Mouse (Mus musculus): Measurements from ENCODE around the gene Nln.

DNA sequence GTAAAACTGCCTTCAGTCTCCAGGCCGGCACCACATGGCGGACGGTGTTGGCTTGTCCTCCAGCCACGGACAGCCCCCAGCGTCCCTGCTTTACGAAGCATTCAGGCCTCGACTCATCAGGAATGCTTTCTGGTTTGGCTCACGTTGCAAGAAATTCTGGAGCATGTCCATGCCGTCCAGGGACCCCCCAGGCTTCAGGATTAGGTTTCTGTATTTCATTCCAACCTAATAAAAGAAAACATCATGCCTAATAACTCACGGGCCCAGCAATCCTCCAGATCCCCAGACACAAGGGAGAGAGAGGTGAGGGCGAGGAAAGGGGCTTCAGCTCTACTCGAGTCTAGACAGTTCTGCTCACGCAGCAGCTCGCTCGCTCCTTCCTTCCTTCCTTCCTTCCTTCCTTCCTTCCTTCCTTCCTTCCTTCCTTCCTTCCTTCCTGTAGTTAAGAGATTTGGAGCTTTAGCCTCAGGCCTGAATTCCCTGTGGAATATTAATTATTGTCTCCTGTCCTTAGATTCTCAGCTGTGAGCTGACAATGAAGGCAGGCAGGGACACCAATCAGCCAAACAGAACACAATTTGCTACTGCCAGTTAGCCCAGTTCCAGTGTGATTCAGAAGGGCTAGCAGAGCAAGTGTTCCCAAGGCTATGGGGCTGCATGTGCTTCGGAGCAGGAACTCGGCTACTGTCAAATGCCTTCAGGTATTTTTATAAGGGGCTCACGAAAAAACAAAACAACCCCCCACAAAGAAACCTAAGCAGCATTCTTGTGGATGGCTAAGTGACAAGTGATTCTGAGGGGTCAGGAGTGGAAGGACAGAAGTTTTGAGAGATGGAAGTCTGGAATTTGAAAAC lies 84.3 kb downstream of the Nln start:
- TF ChIP-seq CTCF (conservative IDR thresholded peaks at IDR 0.05 in 1 of 2, IDR thresholded peaks at IDR 0.05 in 1 of 2; ENCODE audit: low read depth in 2 of 2, low read length in 2 of 2): no peak
- no peak for TF ChIP-seq ZKSCAN1 (IDR thresholded peaks at IDR 0.05; ENCODE audit: borderline replicate concordance, low read depth, low read length)
- TF ChIP-seq USF1 (IDR thresholded peaks at IDR 0.05; ENCODE audit: low read depth, low read length): no peak
- TF ChIP-seq ETS1 (conservative IDR thresholded peaks at IDR 0.05; ENCODE audit: low read depth, low read length): no peak
- TF ChIP-seq UBTF (IDR thresholded peaks at IDR 0.05; ENCODE audit: low read depth, low read length): no peak
- no peak for TF ChIP-seq POLR2A (IDR thresholded peaks at IDR 0.05; ENCODE audit: low read depth, low read length)
- no peak for TF ChIP-seq MEF2A (IDR thresholded peaks at IDR 0.05; ENCODE audit: borderline replicate concordance, low read depth, low read length)
- TF ChIP-seq EP300 (IDR thresholded peaks at IDR 0.05; ENCODE audit: low read length): no peak
- TF ChIP-seq RCOR1 (conservative IDR thresholded peaks at IDR 0.05; ENCODE audit: low read depth, low read length): no peak
- no peak for TF ChIP-seq HCFC1 (IDR thresholded peaks at IDR 0.05; ENCODE audit: low read depth, low read length)
- no peak for TF ChIP-seq TBP (conservative IDR thresholded peaks at IDR 0.05; ENCODE audit: low read depth, low read length)
- TF ChIP-seq RAD21 (IDR thresholded peaks at IDR 0.05; ENCODE audit: low read depth, low read length): no peak

Data from CH12.LX (cell line).